Mouse (Mus musculus): ENCODE results near the gene 5730522E02Rik.

- TF ChIP-seq POLR2A (IDR thresholded peaks at IDR 0.05; ENCODE audit: control insufficient read depth in 1 of 2, insufficient read depth in 1 of 2, low read depth in 1 of 2, low read length in 2 of 2, poor library complexity in 1 of 2) (no peak), MYB (IDR thresholded peaks at IDR 0.05; ENCODE audit: low read depth, low read length) (no peak), MEF2A (IDR thresholded peaks at IDR 0.05; ENCODE audit: extremely low read depth, insufficient replicate concordance, low read depth, low read length, poor library complexity, severe bottlenecking) (no peak), CTCF (IDR thresholded peaks at IDR 0.05 in 2 of 3, conservative IDR thresholded peaks at IDR 0.05 in 1 of 3; ENCODE audit: control insufficient read depth in 1 of 3, insufficient read depth in 1 of 3, low read depth in 2 of 3, low read length in 3 of 3, poor library complexity in 1 of 3, severe bottlenecking in 1 of 3) (no peak), ETS1 (IDR thresholded peaks at IDR 0.05; ENCODE audit: low read depth, low read length) (no peak)
Observed at GRCm38 (mm10) chr11:25994128-25994527, 216.4 kb downstream of the 5730522E02Rik start.

Data from MEL (cell line).